Mouse (Mus musculus) bone marrow, adult 2 months (tissue): Measurements from ENCODE around the gene Kbtbd3. TPM values are rescaled to one million over a fixed set of nuclear protein-coding genes. Genes with fewer than 3 reads are reported as not detected.
A peak's percentile ranks its signal among the peaks of the same experiment; 100 is the strongest.

Experiments
- H3K27ac ChIP-seq: fragments of 200-500 bp; 2 replicates; pipeline ENCODE4 v1.5.1; 2012; ENCODE audit warnings: low read depth, mild to moderate bottlenecking, control low read depth, inconsistent platforms, low read length; ENCODE audit not compliant: control insufficient read depth, poor library complexity, insufficient read depth
- H3K4me1 ChIP-seq: fragments of 200-500 bp; 2 replicates; pipeline ENCODE4 v1.6.1; 2011; ENCODE audit warnings: low read length; ENCODE audit not compliant: control insufficient read depth, insufficient read depth
- H3K4me3 ChIP-seq: fragments of 200-500 bp; replicated peaks from 2 replicates; pipeline ENCODE3; 2011; ENCODE audit warnings: mild to moderate bottlenecking, low read depth, low read length, control low read depth; ENCODE audit not compliant: control insufficient read depth
- CTCF ChIP-seq: fragments of 200-500 bp; IDR thresholded peaks from 2 replicates; pipeline ENCODE4 v1.5.1; 2011; ENCODE audit warnings: low read length, control low read depth; ENCODE audit not compliant: control insufficient read depth, insufficient read depth
- POLR2A ChIP-seq: fragments of 200-500 bp; IDR thresholded peaks from 2 replicates; pipeline ENCODE4 v1.6.1; 2011; ENCODE audit warnings: low read depth, mild to moderate bottlenecking, control low read depth, low read length, borderline replicate concordance; ENCODE audit not compliant: control insufficient read depth
- WGBS: fragments of 180-500 bp; shearing (Covaris S2); methylation state at CpG from one replicate; pipeline ENCODE4 v1.1.7; 2018; 5-methylcytosine and 5-hydroxymethylcytosine counted together
- polyA plus RNA-seq: library from polyadenylated mRNA; stranded (reverse); fragments of >200 nt; gene quantifications from 2 replicates; pipeline ENCODE4 v1.2.4, GENCODE M21; 2011; ENCODE audit warnings: low replicate concordance; ENCODE audit not compliant: missing spikeins, insufficient read depth, insufficient read length

The Kbtbd3 gene
- polyA plus RNA-seq, 1 experiment = 5.1 TPM

DNA sequence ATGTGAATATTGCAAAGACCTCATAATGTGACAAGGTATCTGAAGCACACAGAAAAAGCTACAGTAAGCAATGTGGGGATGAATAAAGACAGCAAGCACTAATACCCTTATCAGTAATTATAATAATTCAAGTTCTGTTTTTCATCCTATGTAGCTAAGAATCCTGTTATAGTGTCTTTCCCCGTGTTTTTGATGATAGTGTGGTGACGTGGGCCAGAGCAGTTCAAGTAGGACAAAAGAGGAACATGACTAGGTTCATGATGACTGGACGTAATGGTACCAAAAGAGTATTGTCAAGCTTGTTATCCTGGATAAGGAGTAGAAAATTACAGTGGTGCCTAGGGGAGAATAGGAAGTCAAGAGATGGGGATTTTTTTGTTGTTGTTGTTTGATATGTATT lies 1.1 kb downstream of the Kbtbd3 start:
- WGBS = 7% methylated on average over 3 of the region's 3 CpGs
- H3K4me3 ChIP-seq = no peak overlapping the region
- H3K27ac ChIP-seq = no peak overlapping the region
- TF ChIP-seq POLR2A = no peak
- no peak for TF ChIP-seq CTCF
- no peaks in the 10 kb centered on the region for H3K4me1 ChIP-seq

DNA sequence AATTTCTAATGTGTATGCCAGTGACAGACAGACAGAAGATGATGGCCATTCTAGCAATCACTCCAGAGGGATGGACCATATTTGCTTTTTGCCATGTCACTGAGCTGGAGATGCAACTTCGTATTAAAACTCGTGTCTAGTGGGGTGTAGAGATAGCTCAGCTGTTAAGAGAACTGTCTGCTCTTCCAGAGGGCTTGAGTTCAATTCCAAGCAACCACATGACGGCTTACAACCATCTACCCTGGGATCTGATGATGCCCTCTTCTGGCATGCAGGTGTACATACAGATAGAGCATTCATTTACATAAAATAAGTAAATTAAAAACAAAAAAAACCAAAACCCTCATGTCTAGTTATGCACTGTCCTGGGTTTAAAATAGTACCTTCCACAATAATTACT lies 1.5 kb downstream of the Kbtbd3 start:
- WGBS = 62% methylated on average over 3 of the region's 3 CpGs
- H3K4me3 ChIP-seq = no peak overlapping the region
- TF ChIP-seq POLR2A (no peak), CTCF (no peak)
- no peak overlapping the region for H3K27ac ChIP-seq
- no peaks in the 10 kb centered on the region for H3K4me1 ChIP-seq

DNA sequence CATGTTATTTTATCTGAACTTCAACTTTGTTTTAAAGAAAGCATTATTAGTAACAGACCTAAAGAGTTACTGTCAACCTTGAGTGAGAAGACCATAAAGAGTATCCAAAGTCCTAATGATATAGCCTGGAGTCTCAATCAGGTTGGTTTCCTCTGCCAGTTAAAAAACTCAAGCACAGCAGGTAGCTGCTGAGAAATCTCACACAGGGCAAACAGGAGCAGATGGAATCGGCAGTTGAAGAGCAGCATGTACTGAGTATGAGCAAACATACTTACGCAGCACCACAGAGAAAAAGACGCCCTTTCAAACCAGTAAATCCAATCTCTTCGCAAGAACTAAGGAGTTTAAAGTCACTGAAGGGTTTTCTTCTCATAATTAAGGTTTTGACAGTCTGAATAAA lies 4.3 kb downstream of the Kbtbd3 start:
- WGBS = 88% methylated on average over 4 of the region's 4 CpGs
- no peaks in the 10 kb centered on the region for H3K4me1 ChIP-seq
- H3K4me3 ChIP-seq = no peak overlapping the region
- TF ChIP-seq CTCF (no peak), POLR2A (no peak)
- no peak overlapping the region for H3K27ac ChIP-seq

DNA sequence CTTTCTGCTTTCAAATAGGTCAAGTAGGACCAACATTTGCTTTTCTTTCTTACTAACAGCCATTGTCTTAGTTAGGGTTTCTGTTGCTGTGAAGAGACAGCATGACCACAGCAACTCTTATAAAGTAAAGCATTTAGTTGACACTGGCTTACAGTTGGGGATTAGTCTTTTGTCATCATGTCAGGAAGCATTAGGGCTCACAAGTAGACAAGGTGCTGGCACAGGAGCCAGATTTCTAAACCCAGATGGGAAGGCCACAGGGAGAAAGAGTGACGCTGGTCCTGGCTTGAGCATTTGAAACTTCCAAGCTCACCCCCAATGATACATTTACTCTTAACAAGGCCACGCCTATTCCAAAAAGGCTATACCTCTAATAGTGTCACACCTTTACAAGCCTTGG lies 6.1 kb downstream of the Kbtbd3 start:
- Histone ChIP-seq H3K4me1 (no peaks in the 10 kb centered on the region), H3K27ac (no peak overlapping the region), H3K4me3 (no peak overlapping the region)
- WGBS = 87% methylated on average over 2 of the region's 2 CpGs
- TF ChIP-seq CTCF (no peak), POLR2A (no peak)

DNA sequence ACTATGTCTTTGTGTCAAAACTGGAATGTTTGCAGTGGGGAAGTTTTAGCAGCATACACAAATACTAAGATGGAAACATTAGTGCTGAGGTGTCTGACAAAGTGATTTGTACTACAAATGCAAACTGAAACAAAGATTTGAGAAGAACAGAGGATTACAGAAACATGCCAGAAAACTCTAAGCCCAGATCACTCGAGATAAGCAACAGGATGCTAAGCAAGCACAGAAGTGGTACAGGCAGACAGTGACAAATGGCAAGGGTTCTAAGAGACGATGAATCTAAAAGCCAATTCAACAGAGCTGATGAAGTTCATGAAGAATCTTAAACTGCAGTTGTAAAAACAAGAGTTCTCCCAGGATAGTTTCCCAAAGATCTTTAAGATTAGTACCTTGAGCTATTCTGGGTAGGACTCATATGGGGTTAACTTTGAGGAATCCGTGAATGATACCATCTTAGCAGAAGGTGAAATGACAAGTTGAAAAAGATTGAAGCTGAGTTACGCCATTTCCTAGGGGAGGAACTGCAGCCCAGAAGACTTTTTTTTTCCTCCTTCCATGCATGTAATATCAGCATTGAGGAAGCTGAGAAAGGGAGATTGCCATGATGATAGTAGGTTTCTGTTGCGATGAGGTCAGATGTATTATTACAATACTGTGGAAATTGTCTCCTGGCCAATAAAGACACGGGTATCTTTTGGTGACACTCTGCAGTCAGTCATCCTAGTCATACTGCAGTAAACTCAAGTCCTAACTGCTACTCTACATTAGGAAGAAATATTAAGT lies 9.5 kb downstream of the Kbtbd3 start:
- 48% methylated on average over 6 of the region's 6 CpGs for WGBS
- TF ChIP-seq POLR2A = no peak
- no peak for TF ChIP-seq CTCF
- no peak overlapping the region for H3K27ac ChIP-seq
- no peak overlapping the region for H3K4me3 ChIP-seq
- H3K4me1 ChIP-seq = no peaks in the 10 kb centered on the region

DNA sequence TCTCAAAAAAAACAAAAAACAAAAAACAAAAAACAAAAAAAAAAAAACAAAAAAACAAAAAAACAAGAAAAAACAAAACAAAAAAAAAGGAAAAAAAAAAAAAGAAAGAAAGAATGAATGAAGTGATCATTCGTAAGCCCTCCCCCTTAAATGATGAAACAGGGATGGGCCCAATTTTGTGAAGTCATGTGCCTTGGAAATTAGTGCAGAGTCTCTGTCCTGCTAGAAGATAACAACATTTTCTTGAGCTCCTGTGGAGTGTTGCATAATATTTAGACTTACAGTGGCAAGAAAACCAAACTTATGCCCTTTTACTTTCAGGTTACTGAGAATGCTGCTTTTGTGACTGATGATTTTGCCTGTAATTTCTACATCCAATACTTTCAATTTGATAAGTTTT lies 43.5 kb downstream of the Kbtbd3 start:
- TF ChIP-seq POLR2A (no peak), CTCF (no peak)
- 79% methylated on average over 1 of the region's 1 CpGs for whole genome bisulfite sequencing

DNA sequence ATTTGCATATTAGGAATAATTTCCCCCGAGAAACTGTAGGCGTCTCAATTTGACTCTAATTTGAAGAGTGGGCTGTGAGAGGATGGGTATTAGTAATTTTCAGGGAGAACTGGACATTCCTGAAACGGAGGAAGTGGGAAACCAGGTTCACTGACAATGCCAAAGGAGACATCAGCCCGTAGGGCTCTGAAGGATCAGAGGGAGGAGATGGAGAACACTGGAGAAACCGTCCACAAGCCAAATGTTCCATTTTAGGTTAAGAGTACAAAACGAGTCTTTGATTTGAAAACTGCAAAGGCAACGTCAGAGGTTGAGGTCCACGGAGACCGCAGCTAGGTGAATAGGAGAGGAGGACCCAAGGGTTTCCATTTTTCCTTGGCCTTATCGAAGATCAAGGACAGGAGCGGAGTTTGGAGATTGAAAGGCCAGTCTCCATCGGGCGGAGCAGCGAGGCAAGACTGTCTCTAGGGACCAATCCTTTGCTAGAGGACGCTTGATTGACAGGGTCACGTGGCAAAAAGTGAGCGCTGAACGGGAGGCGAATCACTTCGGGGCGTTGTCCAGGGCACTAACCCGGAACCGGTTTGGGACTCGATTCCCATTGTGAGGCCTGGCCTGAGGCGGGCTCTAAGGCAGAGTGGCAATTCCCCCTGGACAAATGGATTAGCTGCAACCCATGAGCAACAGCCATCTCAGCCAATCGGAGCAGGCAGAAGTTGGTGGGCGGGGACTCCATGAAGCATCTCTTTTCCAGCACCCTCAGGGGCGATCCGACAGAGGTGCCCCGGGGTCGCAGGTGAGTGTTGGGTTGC lies 66.4 kb downstream of the Kbtbd3 start, which contains the start of gene Msantd4:
Gene Msantd4 (plus strand): TSS at position 735 of the 812 bp plus-strand sequence.
- 1% methylated on average over 31 of the region's 31 CpGs for WGBS
- no peak within 1 kb of the TSS for H3K27ac ChIP-seq
- H3K4me3 ChIP-seq = peak within 1 kb of the TSS; percentile 85
- TF ChIP-seq POLR2A = no peak; the same call in 1 of the 2 replicates
- no peak for TF ChIP-seq CTCF
- H3K4me1 ChIP-seq = no peaks in the 10 kb centered on the region

More for the DNA sequence above, 43.5 kb downstream of the Kbtbd3 start:
- H3K27ac ChIP-seq = no peak overlapping the region
- no peaks in the 10 kb centered on the region for H3K4me1 ChIP-seq
- H3K4me3 ChIP-seq = no peak overlapping the region

DNA sequence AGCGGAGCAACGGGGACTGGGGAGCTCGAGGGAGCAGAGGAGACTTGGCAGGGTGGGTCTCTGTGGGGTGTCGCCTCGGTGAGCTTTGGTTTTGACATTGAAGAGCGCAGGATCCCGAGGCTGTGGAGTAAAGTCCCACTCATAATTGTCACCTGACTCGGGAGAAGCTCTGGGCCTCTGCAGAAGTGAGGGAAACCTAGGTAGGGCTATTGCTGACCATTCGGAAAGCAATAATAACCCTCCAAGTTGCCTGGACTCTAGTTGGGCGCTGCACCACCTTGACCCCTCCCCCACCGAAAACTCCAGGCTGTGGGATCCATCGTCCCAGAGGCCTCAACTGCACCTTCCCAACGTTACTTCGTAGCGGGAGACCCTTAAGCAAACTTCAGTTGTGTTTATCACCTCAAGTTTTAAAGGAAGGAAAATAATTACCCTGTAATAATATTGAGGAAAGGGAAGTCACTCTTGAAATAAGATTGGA lies 67.0 kb downstream of the Kbtbd3 start:
- 1% methylated on average over 15 of the region's 15 CpGs for WGBS
- no peak for TF ChIP-seq POLR2A
- no peak for TF ChIP-seq CTCF
- no peak overlapping the region for H3K27ac ChIP-seq
- H3K4me1 ChIP-seq = no peaks in the 10 kb centered on the region
- peak overlapping the region; percentile 85 for H3K4me3 ChIP-seq

Other genes starting within 250 kb of the Kbtbd3 start
- gene Aasdhppt, start 362 bp upstream of the Kbtbd3 start, polyA plus RNA-seq = 7.2 and 8.2 TPM in 2 replicates
- 8.8 and 8.9 TPM in 2 replicates for gene Msantd4, start 66.7 kb downstream of the Kbtbd3 start, polyA plus RNA-seq